Mouse (Mus musculus) erythroblast, embryonic 14.5 days (primary cell): ENCODE measurements around the gene Mrps2. TPM values are rescaled to one million over a fixed set of nuclear protein-coding genes. Genes with fewer than 3 reads are reported as not detected.

Experiments
- H3K27me3 ChIP-seq: 2 replicates; pipeline ENCODE4 v1.6.1; 2012; ENCODE audit warnings: inconsistent platforms; ENCODE audit not compliant: control insufficient read depth
- H3K36me3 ChIP-seq: 2 replicates; pipeline ENCODE4 v1.6.1; 2012; ENCODE audit warnings: mild to moderate bottlenecking, inconsistent platforms; ENCODE audit not compliant: control insufficient read depth
- H3K4me1 ChIP-seq: 2 replicates; pipeline ENCODE4 v1.6.1; 2012; ENCODE audit warnings: inconsistent platforms; ENCODE audit not compliant: control insufficient read depth
- H3K4me3 ChIP-seq: replicated peaks from 2 replicates; pipeline ENCODE3; 2012; ENCODE audit warnings: moderate library complexity, mild to moderate bottlenecking, inconsistent platforms
- H3K9me3 ChIP-seq: 2 replicates; pipeline ENCODE4 v1.6.1; 2012; ENCODE audit warnings: low read length, inconsistent platforms, mixed read lengths; ENCODE audit not compliant: control insufficient read depth
- GATA1 ChIP-seq: IDR thresholded peaks from 2 replicates; pipeline ENCODE4 v1.6.1; 2012; ENCODE audit warnings: low read length, inconsistent platforms, mixed read lengths
- TAL1 ChIP-seq: IDR thresholded peaks from 3 replicates; pipeline ENCODE4 v1.6.1; 2012; ENCODE audit warnings: low read length, inconsistent platforms, mixed read lengths
- polyA plus RNA-seq: library from polyadenylated mRNA; stranded (reverse); fragments of >175 nt; gene quantifications from 2 replicates; pipeline ENCODE4 v1.2.3, GENCODE M21; 2012

Gene Mrps2
- 1.0 and 1.5 TPM in 2 replicates for polyA plus RNA-seq

- TF ChIP-seq TAL1: no peak
- TF ChIP-seq GATA1: no peak
- H3K27me3 ChIP-seq: peaks cover 37% of the 10 kb centered on the region
- peaks cover 19% of the 10 kb centered on the region for H3K4me1 ChIP-seq
- 0 out of 2 replicates have a peak, but pooled peaks cover 2% of the 10 kb centered on the region for H3K9me3 ChIP-seq
- H3K4me3 ChIP-seq: peak within 1 kb of the TSS; percentile 84
- H3K36me3 ChIP-seq: peaks cover 33% of the 10 kb centered on the region
Measured at GRCm38 (mm10) chr2:28467860-28468485, at the start of gene Mrps2. Gene Mrps2 (plus strand): TSS chr2:28468066.

- peaks cover 3% of the 10 kb centered on the region for H3K4me1 ChIP-seq
- TF ChIP-seq TAL1 (no peak), GATA1 (no peak)
- H3K36me3 ChIP-seq: no peaks in the 10 kb centered on the region
- no peaks in the 10 kb centered on the region for H3K9me3 ChIP-seq
- H3K4me3 ChIP-seq: no peak overlapping the region
- no peaks in the 10 kb centered on the region for H3K27me3 ChIP-seq
Measured at GRCm38 (mm10) chr2:28419898-28420297, 48.0 kb upstream of the Mrps2 start.

- Histone ChIP-seq H3K4me1 (peaks cover 3% of the 10 kb centered on the region), H3K4me3 (no peak overlapping the region), H3K9me3 (no peaks in the 10 kb centered on the region), H3K36me3 (no peaks in the 10 kb centered on the region), H3K27me3 (no peaks in the 10 kb centered on the region)
- TF ChIP-seq GATA1: no peak
- TF ChIP-seq TAL1: no peak
Measured at GRCm38 (mm10) chr2:28423167-28423566, 44.7 kb upstream of the Mrps2 start.

- no peak overlapping the region for H3K4me3 ChIP-seq
- no peaks in the 10 kb centered on the region for H3K36me3 ChIP-seq
- peaks cover 3% of the 10 kb centered on the region for H3K4me1 ChIP-seq
- H3K9me3 ChIP-seq: peaks cover 4% of the 10 kb centered on the region; the same call in 1 of the 2 replicates
- no peaks in the 10 kb centered on the region for H3K27me3 ChIP-seq
- TF ChIP-seq TAL1: no peak
- no peak for TF ChIP-seq GATA1
Measured at GRCm38 (mm10) chr2:28427226-28427625, 40.6 kb upstream of the Mrps2 start.

- Histone ChIP-seq H3K4me3 (no peak overlapping the region), H3K27me3 (no peaks in the 10 kb centered on the region), H3K9me3 (peaks cover 4% of the 10 kb centered on the region; the same call in 1 of the 2 replicates), H3K4me1 (no peaks in the 10 kb centered on the region), H3K36me3 (no peaks in the 10 kb centered on the region)
- no peak for TF ChIP-seq TAL1
- no peak for TF ChIP-seq GATA1
Measured at GRCm38 (mm10) chr2:28430846-28431245, 37.0 kb upstream of the Mrps2 start.

GRCm38 (mm10) chr2:28432811-28433210 is 35.1 kb upstream of the Mrps2 start:
- H3K36me3 ChIP-seq: no peaks in the 10 kb centered on the region
- peaks cover 4% of the 10 kb centered on the region; the same call in 1 of the 2 replicates for H3K9me3 ChIP-seq
- no peaks in the 10 kb centered on the region for H3K27me3 ChIP-seq
- no peak overlapping the region for H3K4me3 ChIP-seq
- H3K4me1 ChIP-seq: no peaks in the 10 kb centered on the region
- no peak for TF ChIP-seq TAL1
- no peak for TF ChIP-seq GATA1

GRCm38 (mm10) chr2:28433512-28433911 is 34.4 kb upstream of the Mrps2 start:
- H3K4me1 ChIP-seq: no peaks in the 10 kb centered on the region
- peaks cover 4% of the 10 kb centered on the region; the same call in 1 of the 2 replicates for H3K9me3 ChIP-seq
- TF ChIP-seq TAL1 (no peak), GATA1 (no peak)
- no peak overlapping the region for H3K4me3 ChIP-seq
- no peaks in the 10 kb centered on the region for H3K36me3 ChIP-seq
- no peaks in the 10 kb centered on the region for H3K27me3 ChIP-seq

- no peaks in the 10 kb centered on the region for H3K27me3 ChIP-seq
- no peaks in the 10 kb centered on the region for H3K36me3 ChIP-seq
- H3K4me3 ChIP-seq: no peak overlapping the region
- TF ChIP-seq TAL1 (no peak), GATA1 (no peak)
- H3K9me3 ChIP-seq: no peaks in the 10 kb centered on the region
- no peaks in the 10 kb centered on the region for H3K4me1 ChIP-seq
Measured at GRCm38 (mm10) chr2:28435401-28435800, 32.5 kb upstream of the Mrps2 start.

- no peak for TF ChIP-seq TAL1
- no peak for TF ChIP-seq GATA1
- Histone ChIP-seq H3K4me1 (no peaks in the 10 kb centered on the region), H3K36me3 (no peaks in the 10 kb centered on the region), H3K4me3 (no peak overlapping the region), H3K27me3 (peaks cover 11% of the 10 kb centered on the region), H3K9me3 (no peaks in the 10 kb centered on the region)
Measured at GRCm38 (mm10) chr2:28440842-28441241, 27.0 kb upstream of the Mrps2 start.
